Mouse (Mus musculus): ENCODE results near the gene Plxnc1.
A peak's percentile ranks its signal among the peaks of the same experiment; 100 is the strongest.

Gene Plxnc1

GRCm38 (mm10) chr10:94871102-94871501, 73.5 kb downstream of the Plxnc1 start:
- DNase-seq (ENCODE audit: low spot score in 2 of 2): no peak

- no peak for DNase-seq (ENCODE audit: low spot score in 2 of 2)
Observed at GRCm38 (mm10) chr10:94866995-94867856, 77.4 kb downstream of the Plxnc1 start.

GRCm38 (mm10) chr10:94865206-94865605, 79.4 kb downstream of the Plxnc1 start:
- DNase-seq (ENCODE audit: low spot score in 2 of 2): no peak

GRCm38 (mm10) chr10:94864199-94864928, 80.3 kb downstream of the Plxnc1 start:
- no peak for DNase-seq (ENCODE audit: low spot score in 2 of 2)

GRCm38 (mm10) chr10:94863251-94863650, 81.4 kb downstream of the Plxnc1 start:
- no peak for DNase-seq (ENCODE audit: low spot score in 2 of 2)

- DNase-seq (ENCODE audit: low spot score in 2 of 2): no peak
Observed at GRCm38 (mm10) chr10:94860870-94861269, 83.8 kb downstream of the Plxnc1 start.

- no peak for DNase-seq (ENCODE audit: low spot score in 2 of 2)
Observed at GRCm38 (mm10) chr10:94858277-94859033, 86.2 kb downstream of the Plxnc1 start.

- DNase-seq (ENCODE audit: low spot score in 2 of 2): no peak
Observed at GRCm38 (mm10) chr10:94850565-94850964, 94.1 kb downstream of the Plxnc1 start.

GRCm38 (mm10) chr10:94849930-94850329, 94.7 kb downstream of the Plxnc1 start:
- DNase-seq (ENCODE audit: low spot score in 2 of 2): no peak

- no peak for DNase-seq (ENCODE audit: low spot score in 2 of 2)
Observed at GRCm38 (mm10) chr10:94849360-94849759, 95.3 kb downstream of the Plxnc1 start.

- no peak for DNase-seq (ENCODE audit: low spot score in 2 of 2)
Observed at GRCm38 (mm10) chr10:94848344-94848743, 96.3 kb downstream of the Plxnc1 start.

GRCm38 (mm10) chr10:94846501-94847105, 98.0 kb downstream of the Plxnc1 start:
- no peak for DNase-seq (ENCODE audit: low spot score in 2 of 2)

- DNase-seq (ENCODE audit: low spot score in 2 of 2): no peak
Observed at GRCm38 (mm10) chr10:94844692-94845091, 99.9 kb downstream of the Plxnc1 start.

- DNase-seq (ENCODE audit: low spot score in 2 of 2): no peak
Observed at GRCm38 (mm10) chr10:94835874-94836273, 108.8 kb downstream of the Plxnc1 start.

GRCm38 (mm10) chr10:94829407-94829806, 115.2 kb downstream of the Plxnc1 start:
- peak; percentile 53 to 88 for DNase-seq (ENCODE audit: low spot score in 2 of 2)

GRCm38 (mm10) chr10:94828734-94829230, 115.9 kb downstream of the Plxnc1 start:
- DNase-seq (ENCODE audit: low spot score in 2 of 2): peak in 1 of 2 experiments; percentile 41

- peak; percentile 55 to 71 for DNase-seq (ENCODE audit: low spot score in 2 of 2)
Observed at GRCm38 (mm10) chr10:94827890-94828733, 116.5 kb downstream of the Plxnc1 start.

GRCm38 (mm10) chr10:94827325-94827724, 117.3 kb downstream of the Plxnc1 start:
- peak in 1 of 2 experiments; percentile 55 for DNase-seq (ENCODE audit: low spot score in 2 of 2)

- no peak for DNase-seq (ENCODE audit: low spot score in 2 of 2)
Observed at GRCm38 (mm10) chr10:94826436-94826835, 118.2 kb downstream of the Plxnc1 start.

GRCm38 (mm10) chr10:94825951-94826350, 118.7 kb downstream of the Plxnc1 start:
- peak in 1 of 2 experiments; percentile 42 for DNase-seq (ENCODE audit: low spot score in 2 of 2)

Measured in spleen, postnatal 10 days (tissue).